Mouse (Mus musculus): Measurements from ENCODE around the gene Prdm15.

The Prdm15 gene

DNA sequence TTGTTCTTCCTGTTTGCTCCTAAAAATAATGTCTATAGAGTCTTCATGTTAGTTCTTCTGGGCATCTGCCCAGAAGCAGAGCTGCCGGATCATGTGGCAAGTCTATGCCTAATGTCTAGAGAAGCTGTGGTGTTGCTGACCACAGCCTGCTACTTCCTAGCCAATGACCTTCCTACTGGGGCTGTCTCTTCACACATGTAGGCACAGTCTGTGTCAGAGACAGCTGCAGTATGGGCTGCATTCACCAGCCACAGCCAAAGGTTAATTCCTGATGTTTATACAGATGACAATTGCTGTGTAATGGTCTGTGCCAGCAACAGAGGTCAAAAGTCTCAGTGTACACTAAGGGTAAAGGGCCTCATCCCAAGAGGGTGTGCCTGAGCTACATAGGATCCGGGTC, 95.2 kb downstream of the Prdm15 start:
- no peak for DNase-seq (ENCODE audit: extremely low read depth, low read depth, low spot score)

DNA sequence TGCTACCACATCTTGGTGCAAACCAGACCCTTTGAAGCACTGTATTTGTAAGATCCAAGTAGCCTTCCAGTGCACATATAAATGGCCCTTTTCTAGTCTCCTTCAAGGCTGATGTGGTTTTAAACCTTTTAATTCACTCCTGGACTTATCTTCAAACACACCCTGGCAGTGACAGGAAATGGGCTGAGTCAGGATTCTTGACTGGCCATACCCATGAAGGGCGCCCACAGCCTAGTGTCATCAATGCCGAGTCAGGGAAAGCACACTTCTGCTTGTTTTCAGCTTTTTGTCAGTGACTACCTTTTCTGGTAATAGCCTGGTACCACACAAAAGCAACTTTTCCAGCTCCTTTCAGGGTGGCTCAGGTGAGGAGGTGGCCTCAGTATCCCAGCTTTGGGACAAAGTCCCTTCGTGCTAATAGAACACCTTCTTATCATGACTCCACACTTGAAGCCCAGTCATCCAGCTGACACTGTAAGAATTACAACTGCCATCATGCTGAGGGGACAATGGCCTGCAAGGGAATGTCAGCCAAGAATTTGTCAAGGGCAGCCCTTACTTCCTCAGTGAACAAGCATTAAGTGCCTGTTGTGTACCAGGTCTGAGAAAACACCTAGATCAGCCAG, 99.2 kb downstream of the Prdm15 start:
- no peak for DNase-seq (ENCODE audit: extremely low read depth, low read depth, low spot score)

DNA sequence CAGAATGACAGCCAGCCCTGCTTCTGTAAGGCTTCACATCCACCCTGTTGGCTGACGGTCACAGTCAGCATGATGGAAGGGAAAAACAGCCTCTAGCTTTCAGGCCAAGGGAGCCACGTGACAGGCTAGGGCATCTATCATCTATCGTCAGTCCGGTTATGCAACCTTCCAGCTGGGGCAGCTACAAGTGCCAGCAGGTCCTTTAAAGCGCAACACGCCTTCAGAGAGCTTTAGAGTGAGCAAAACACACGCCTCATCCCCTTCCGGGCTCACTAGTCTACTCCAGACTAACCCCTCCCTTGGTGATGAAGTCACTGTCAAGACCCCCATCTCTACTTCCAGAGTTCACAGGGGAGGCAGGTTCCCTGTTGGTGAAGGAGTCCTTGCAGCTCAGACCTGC, 99.8 kb downstream of the Prdm15 start:
- DNase-seq (ENCODE audit: extremely low read depth, low read depth, low spot score) = peak; percentile 76

DNA sequence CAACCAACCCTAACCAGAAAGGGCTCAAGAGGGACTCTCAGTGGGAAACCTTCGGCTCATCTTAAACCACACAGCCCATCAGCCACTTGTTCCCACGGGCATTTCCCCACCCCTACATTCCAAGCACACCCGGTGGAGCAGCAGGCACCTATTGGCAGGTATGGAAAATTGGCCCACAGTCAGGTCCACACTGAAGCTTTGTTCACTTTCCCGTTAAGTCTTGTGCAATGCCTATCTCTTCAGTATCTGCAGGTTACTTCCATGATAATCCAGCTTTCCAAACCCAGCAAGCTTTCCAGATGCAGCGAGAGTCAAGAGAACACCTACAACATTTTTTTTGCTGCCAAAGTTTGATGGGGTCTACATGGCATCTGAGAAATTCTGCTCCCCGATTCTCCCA, 103.2 kb downstream of the Prdm15 start:
- peak; percentile 52 for DNase-seq (ENCODE audit: extremely low read depth, low read depth, low spot score)

All from fat pad, adult 2 months (tissue).